Mouse (Mus musculus) testis, adult 2 months (tissue): ENCODE data around the gene Srebf1.

Experiments
- CTCF ChIP-seq: fragments of 200-500 bp; IDR thresholded peaks from 2 replicates; pipeline ENCODE4 v1.5.1; 2012; ENCODE audit warnings: low read depth, mild to moderate bottlenecking, inconsistent platforms, low read length, moderate library complexity; ENCODE audit not compliant: control insufficient read depth, insufficient read depth, insufficient replicate concordance
- POLR2A ChIP-seq: fragments of 200-500 bp; IDR thresholded peaks from 2 replicates; pipeline ENCODE4 v1.6.1; 2012; ENCODE audit warnings: low read depth, mild to moderate bottlenecking, inconsistent platforms, low read length, moderate library complexity; ENCODE audit not compliant: control insufficient read depth

DNA sequence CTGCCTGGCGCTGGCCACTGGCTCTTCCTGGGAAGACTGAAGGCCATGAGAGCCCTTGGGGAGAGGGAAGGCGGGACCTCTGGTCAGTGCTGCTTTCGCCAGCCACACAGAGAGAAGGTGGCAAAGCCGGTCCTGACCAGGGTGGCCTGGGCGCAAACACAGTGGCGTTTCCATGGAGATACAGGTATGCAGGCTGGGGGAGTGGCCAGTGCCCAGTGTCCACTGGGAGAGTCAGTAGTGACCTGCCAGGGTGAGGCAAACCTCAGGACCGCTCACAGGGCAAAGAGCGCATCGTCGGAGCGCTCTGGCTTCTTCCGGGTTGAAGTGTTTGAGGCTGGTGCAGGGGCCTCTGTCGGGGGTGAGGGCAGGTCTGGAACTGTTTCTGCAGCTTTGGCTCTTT lies 7.4 kb upstream of the Srebf1 start:
- TF ChIP-seq CTCF = no peak
- TF ChIP-seq POLR2A = no peak
